Mouse (Mus musculus) liver, postnatal 0 days (tissue): Measurements from ENCODE around the gene Als2. TPM values are rescaled to one million over a fixed set of nuclear protein-coding genes. Genes with fewer than 3 reads are reported as not detected.

ENCODE experiments used
- ATAC-seq: fragments of 200-750 bp; cut with Nextera tagmentation; 2 replicates; pipeline ENCODE4 v1.8.0; 2017; ENCODE audit warnings: mild to moderate bottlenecking, moderate library complexity
- DNase-seq: peaks from one replicate; pipeline ENCODE4 v3.0.0-alpha.2; 2016
- H3K27ac ChIP-seq: fragments of 300-500 bp; sonication (generic); 2 replicates; pipeline ENCODE4 v1.5.1; 2014; ENCODE audit warnings: antibody characterized with exemption, moderate library complexity, mild to moderate bottlenecking, low read depth
- H3K27me3 ChIP-seq: fragments of 300-500 bp; sonication (generic); 2 replicates; pipeline ENCODE4 v1.6.1; 2014; ENCODE audit warnings: low read length, control low read depth, mixed read lengths; ENCODE audit not compliant: insufficient read depth
- H3K36me3 ChIP-seq: fragments of 300-500 bp; sonication (generic); replicated peaks from 2 replicates; pipeline ENCODE4 v1.6.1; 2014; ENCODE audit warnings: mild to moderate bottlenecking, control low read depth, low read length, moderate library complexity, mixed read lengths; ENCODE audit not compliant: insufficient read depth
- H3K4me1 ChIP-seq: fragments of 300-500 bp; sonication (generic); 2 replicates; pipeline ENCODE4 v1.6.1; 2014; ENCODE audit warnings: antibody characterized with exemption, mild to moderate bottlenecking, control low read depth; ENCODE audit not compliant: insufficient read depth
- H3K4me2 ChIP-seq: fragments of 300-500 bp; sonication (generic); 2 replicates; pipeline ENCODE4 v1.6.1; 2014; ENCODE audit warnings: low read depth, mild to moderate bottlenecking, low read length, moderate library complexity, mixed read lengths
- H3K4me3 ChIP-seq: fragments of 300-500 bp; sonication (generic); 2 replicates; pipeline ENCODE4 v1.5.1; 2014; ENCODE audit warnings: low read depth, low read length
- H3K9ac ChIP-seq: fragments of 300-500 bp; sonication (generic); replicated peaks from 2 replicates; pipeline ENCODE4 v1.6.1; 2014; ENCODE audit warnings: mild to moderate bottlenecking, moderate library complexity
- H3K9me3 ChIP-seq: fragments of 300-500 bp; sonication (generic); 2 replicates; pipeline ENCODE4 v1.6.1; 2016; ENCODE audit warnings: mild to moderate bottlenecking, control low read depth, low read length, mixed read lengths
- CTCF ChIP-seq: sonication (generic); IDR thresholded peaks from 2 replicates; pipeline ENCODE4 v1.5.1; 2016; ENCODE audit warnings: antibody characterized with exemption, low read depth
- EP300 ChIP-seq: IDR thresholded peaks from 2 replicates; pipeline ENCODE4 v1.6.1; 2016; ENCODE audit warnings: antibody characterized with exemption, low read depth, mild to moderate bottlenecking
- WGBS: fragments of 180-500 bp; shearing (Covaris S2); extraction: QIAGEN DNeasy Blood & Tissue Kit; methylation state at CpG from one replicate; pipeline ENCODE4 v1.1.7; 2014; ENCODE audit not compliant: insufficient replicate concordance; 5-methylcytosine and 5-hydroxymethylcytosine counted together
- polyA plus RNA-seq: library from polyadenylated mRNA; unstranded; fragments of >200 nt; fragmentation: Nextera tagmentation; extraction: Ambion mirVana; gene quantifications from 2 replicates; pipeline ENCODE4 v1.2.1, GENCODE M21; 2015

The Als2 gene
- polyA plus RNA-seq, 1 experiment from 2014 or later, result 5.8 TPM

- Histone ChIP-seq H3K9ac (no peak overlapping the region), H3K36me3 (peaks cover 21% of the 10 kb centered on the region; the same call in 1 of the 2 replicates), H3K4me2 (no peak overlapping the region), H3K27ac (no peak overlapping the region), H3K4me1 (peaks cover 11% of the 10 kb centered on the region), H3K9me3 (no peaks in the 10 kb centered on the region), H3K27me3 (no peaks in the 10 kb centered on the region), H3K4me3 (no peak overlapping the region)
- ATAC-seq (no peak), DNase-seq (no peak)
- 44% methylated on average over 5 of the region's 5 CpGs for WGBS
- TF ChIP-seq EP300 (no peak), CTCF (no peak)
Measured at GRCm38 (mm10) chr1:59173023-59173422, 64.0 kb downstream of the Als2 start.

GRCm38 (mm10) chr1:59171875-59172274 is 65.2 kb downstream of the Als2 start:
- Histone ChIP-seq H3K4me1 (peaks cover 11% of the 10 kb centered on the region), H3K4me3 (no peak overlapping the region), H3K9me3 (no peaks in the 10 kb centered on the region), H3K9ac (no peak overlapping the region), H3K4me2 (no peak overlapping the region), H3K36me3 (peaks cover 22% of the 10 kb centered on the region), H3K27ac (0 out of 2 replicates have a peak overlapping the region, but pooled peaks have one; percentile 29), H3K27me3 (no peaks in the 10 kb centered on the region)
- DNase-seq, result no peak
- ATAC-seq, result no peak
- TF ChIP-seq CTCF (no peak), EP300 (no peak)
- 19% methylated on average over 5 of the region's 5 CpGs for WGBS

- no peaks in the 10 kb centered on the region for H3K27me3 ChIP-seq
- ATAC-seq, result no peak
- no peaks in the 10 kb centered on the region for H3K9me3 ChIP-seq
- WGBS, result 60% methylated on average over 8 of the region's 8 CpGs
- TF ChIP-seq CTCF, result 0 out of 2 replicates have a peak, but pooled peaks have one; percentile 28
- no peak for TF ChIP-seq EP300
- H3K9ac ChIP-seq, result no peak overlapping the region
- DNase-seq, result no peak
- no peak overlapping the region for H3K4me2 ChIP-seq
- no peak overlapping the region for H3K4me3 ChIP-seq
- no peak overlapping the region for H3K27ac ChIP-seq
- H3K36me3 ChIP-seq, result peaks cover 28% of the 10 kb centered on the region
- peaks cover 11% of the 10 kb centered on the region for H3K4me1 ChIP-seq
Measured at GRCm38 (mm10) chr1:59170290-59170689, 66.7 kb downstream of the Als2 start.

- Histone ChIP-seq H3K4me2 (no peak overlapping the region), H3K9ac (no peak overlapping the region), H3K4me1 (peaks cover 11% of the 10 kb centered on the region), H3K36me3 (peaks cover 28% of the 10 kb centered on the region), H3K27me3 (no peaks in the 10 kb centered on the region), H3K27ac (no peak overlapping the region), H3K9me3 (no peaks in the 10 kb centered on the region), H3K4me3 (no peak overlapping the region)
- TF ChIP-seq EP300, result no peak
- TF ChIP-seq CTCF, result no peak
- WGBS, result 73% methylated on average over 6 of the region's 6 CpGs
- no peak for DNase-seq
- ATAC-seq, result no peak
Measured at GRCm38 (mm10) chr1:59169586-59169985, 67.4 kb downstream of the Als2 start.

GRCm38 (mm10) chr1:59168556-59168955 is 68.5 kb downstream of the Als2 start:
- TF ChIP-seq EP300 (no peak), CTCF (no peak)
- DNase-seq (no peak), ATAC-seq (no peak)
- no peak overlapping the region for H3K27ac ChIP-seq
- H3K4me3 ChIP-seq, result no peak overlapping the region
- H3K4me2 ChIP-seq, result no peak overlapping the region
- peaks cover 11% of the 10 kb centered on the region for H3K4me1 ChIP-seq
- 69% methylated on average over 2 of the region's 2 CpGs for WGBS
- no peak overlapping the region for H3K9ac ChIP-seq
- no peaks in the 10 kb centered on the region for H3K27me3 ChIP-seq
- peaks cover 32% of the 10 kb centered on the region for H3K36me3 ChIP-seq
- no peaks in the 10 kb centered on the region for H3K9me3 ChIP-seq

- ATAC-seq, result no peak
- no peak overlapping the region for H3K9ac ChIP-seq
- H3K27ac ChIP-seq, result no peak overlapping the region
- no peaks in the 10 kb centered on the region for H3K27me3 ChIP-seq
- no peaks in the 10 kb centered on the region for H3K9me3 ChIP-seq
- no peak overlapping the region for H3K4me2 ChIP-seq
- TF ChIP-seq CTCF, result no peak
- H3K36me3 ChIP-seq, result peaks cover 36% of the 10 kb centered on the region
- H3K4me3 ChIP-seq, result no peak overlapping the region
- WGBS, result 66% methylated on average over 4 of the region's 4 CpGs
- peaks cover 11% of the 10 kb centered on the region for H3K4me1 ChIP-seq
- DNase-seq, result no peak
Measured at GRCm38 (mm10) chr1:59167654-59168425, 69.2 kb downstream of the Als2 start.
